Comparison of ENCODE assay signal across 12 mouse cellular contexts in genomic region chr14:18062082-18062772, GRCm38 (mm10).
A peak's percentile ranks its signal among the peaks of the same experiment; 100 is the strongest.
DNase-seq lines count a peak whose midpoint lies in the region.
"Had no signal": no experiment of that assay in that cellular context is flagged by ENCODE, and none has a peak within 500 bp of the region (broad histone marks: within the 10 kb centered on the region; RNA-seq: fewer than 3 reads in every experiment).

No protein-coding gene starts in this region.

- intact Hi-C loops in left cerebral cortex, postnatal 36 days (cut with DNase I), result no loop called here

- DNase-seq in cerebellum, postnatal 14 days, result peak; percentile 41 to 45
- DNase-seq in cerebellum, postnatal 36 days, result no peak
- peak; percentile 85 for DNase-seq in brain, adult 2 months (ENCODE audit: low read depth, low spot score)
- DNase-seq in layer of hippocampus, adult 18-20 months (ENCODE audit: low spot score in 2 of 2), result peak; percentile 50 to 71
- DNase-seq in left cerebral cortex, postnatal 36 days (ENCODE audit: low spot score in 2 of 2), result peak; percentile 56
- DNase-seq in c-Kit-positive CD71-positive TER-119-positive erythroid progenitor cells, embryonic 14.5 days (ENCODE audit: low spot score), result no peak
- no peak for DNase-seq in lung, adult 18-20 months
- DNase-seq in retina, embryonic 14.5 days (ENCODE audit: low spot score), result no peak
- DNase-seq: adrenal gland, postnatal 14 days; cerebellum, adult 9-11 months; kidney, adult 18-20 months; lung, postnatal 14 days had no signal

Comparison
In these comparisons a context has a peak if more than half of its experiments do, and no peak if none do; other contexts are left out.
1. DNase-seq: peak in cerebellum, postnatal 14 days (2 of 2), brain, adult 2 months (single experiment), layer of hippocampus, adult 18-20 months (2 of 2) and left cerebral cortex, postnatal 36 days (2 of 2); none in cerebellum, postnatal 36 days (0 of 2), c-Kit-positive CD71-positive TER-119-positive erythroid progenitor cells, embryonic 14.5 days (single experiment), lung, adult 18-20 months (0 of 2) and retina, embryonic 14.5 days (single experiment).